Mouse (Mus musculus) lung, embryonic 14.5 days (tissue): ENCODE measurements at regions not wholly inside any gene's neighbourhood (a gene's known extent, or its start where the extent isn't known, plus 50 kb on each side); places are given as distances from the start of the nearest gene placed in this dataset.

Source experiments
- ATAC-seq: fragments of 200-750 bp; cut with Nextera tagmentation; 2 replicates; pipeline ENCODE4 v1.8.0; 2017; ENCODE audit warnings: mild to moderate bottlenecking, moderate TSS enrichment, moderate library complexity; ENCODE audit not compliant: insufficient read depth
- DNase-seq: peaks from one replicate; pipeline ENCODE4 v3.0.0-alpha.2; 2015
- H3K27ac ChIP-seq: fragments of 300-500 bp; sonication (generic); 2 replicates; pipeline ENCODE4 v1.5.1; 2014; ENCODE audit warnings: low read depth, mild to moderate bottlenecking, moderate library complexity
- H3K27me3 ChIP-seq: fragments of 300-500 bp; sonication (generic); 2 replicates; pipeline ENCODE4 v1.6.1; 2014; ENCODE audit warnings: low read length, control low read depth; ENCODE audit not compliant: insufficient read depth
- H3K36me3 ChIP-seq: fragments of 300-500 bp; sonication (generic); 2 replicates; pipeline ENCODE4 v1.6.1; 2014; ENCODE audit warnings: control low read depth; ENCODE audit not compliant: insufficient read depth
- H3K4me1 ChIP-seq: fragments of 300-500 bp; sonication (generic); 2 replicates; pipeline ENCODE4 v1.6.1; 2014; ENCODE audit warnings: antibody characterized with exemption, control low read depth; ENCODE audit not compliant: insufficient read depth
- H3K4me2 ChIP-seq: fragments of 300-500 bp; sonication (generic); 2 replicates; pipeline ENCODE4 v1.6.1; 2014; ENCODE audit warnings: mild to moderate bottlenecking
- H3K4me3 ChIP-seq: fragments of 300-500 bp; sonication (generic); 2 replicates; pipeline ENCODE4 v1.5.1; 2014; ENCODE audit warnings: low read depth, low read length
- H3K9ac ChIP-seq: fragments of 300-500 bp; sonication (generic); 2 replicates; pipeline ENCODE4 v1.6.1; 2014
- H3K9me3 ChIP-seq: fragments of 300-500 bp; sonication (generic); 2 replicates; pipeline ENCODE4 v1.6.1; 2016; ENCODE audit warnings: low read depth, low read length, control low read depth
- CTCF ChIP-seq: IDR thresholded peaks from 2 replicates; pipeline ENCODE4 v1.5.1; 2016; ENCODE audit warnings: antibody characterized with exemption, low read depth
- WGBS: fragments of 180-500 bp; shearing (Covaris S2); extraction: QIAGEN DNeasy Blood & Tissue Kit; methylation state at CpG from one replicate; pipeline ENCODE4 v1.1.7; 2014; 5-methylcytosine and 5-hydroxymethylcytosine counted together

GRCm38 (mm10) chr4:89368850-89369524 is 58.1 kb upstream of the Cdkn2b start:
- H3K9me3 ChIP-seq, result no peaks in the 10 kb centered on the region
- no peak overlapping the region for H3K4me2 ChIP-seq
- no peak for ATAC-seq
- DNase-seq, result no peak
- no peaks in the 10 kb centered on the region for H3K27me3 ChIP-seq
- no peak for TF ChIP-seq CTCF
- H3K4me1 ChIP-seq, result no peaks in the 10 kb centered on the region
- H3K36me3 ChIP-seq, result no peaks in the 10 kb centered on the region
- no peak overlapping the region for H3K27ac ChIP-seq
- WGBS, result 77% methylated on average over 12 of the region's 12 CpGs
- H3K4me3 ChIP-seq, result no peak overlapping the region
- no peak overlapping the region for H3K9ac ChIP-seq

- Histone ChIP-seq H3K27me3 (no peaks in the 10 kb centered on the region), H3K9me3 (no peaks in the 10 kb centered on the region), H3K27ac (no peak overlapping the region), H3K4me1 (no peaks in the 10 kb centered on the region), H3K9ac (no peak overlapping the region), H3K4me2 (no peak overlapping the region), H3K36me3 (no peaks in the 10 kb centered on the region), H3K4me3 (no peak overlapping the region)
- no peak for TF ChIP-seq CTCF
- no peak for DNase-seq
- ATAC-seq, result peak; percentile 44; the same call in 1 of the 2 replicates
- 36% methylated on average over 10 of the region's 10 CpGs for WGBS
Measured at GRCm38 (mm10) chr4:89366581-89367141, 55.8 kb upstream of the Cdkn2b start.

GRCm38 (mm10) chr4:89365875-89366274 is 55.0 kb upstream of the Cdkn2b start:
- WGBS, result 47% methylated on average over 5 of the region's 5 CpGs
- Histone ChIP-seq H3K9me3 (no peaks in the 10 kb centered on the region), H3K36me3 (no peaks in the 10 kb centered on the region)

GRCm38 (mm10) chr4:89363150-89363683 is 52.4 kb upstream of the Cdkn2b start:
- DNase-seq (no peak), ATAC-seq (no peak)
- Histone ChIP-seq H3K9ac (no peak overlapping the region), H3K36me3 (no peaks in the 10 kb centered on the region), H3K27ac (no peak overlapping the region), H3K4me1 (no peaks in the 10 kb centered on the region), H3K9me3 (no peaks in the 10 kb centered on the region), H3K27me3 (no peaks in the 10 kb centered on the region), H3K4me2 (no peak overlapping the region), H3K4me3 (no peak overlapping the region)
- TF ChIP-seq CTCF, result no peak
- WGBS, result 47% methylated on average over 2 of the region's 2 CpGs

More at GRCm38 (mm10) chr4:89365875-89366274, 55.0 kb upstream of the Cdkn2b start:
- no peak for DNase-seq
- no peak overlapping the region for H3K4me2 ChIP-seq
- no peak for TF ChIP-seq CTCF
- no peak overlapping the region for H3K9ac ChIP-seq
- H3K27ac ChIP-seq, result no peak overlapping the region
- no peaks in the 10 kb centered on the region for H3K27me3 ChIP-seq
- H3K4me1 ChIP-seq, result no peaks in the 10 kb centered on the region
- H3K4me3 ChIP-seq, result no peak overlapping the region
- no peak for ATAC-seq

GRCm38 (mm10) chr4:89362650-89363049 is 51.8 kb upstream of the Cdkn2b start:
- H3K4me3 ChIP-seq, result no peak overlapping the region
- DNase-seq, result no peak
- H3K27ac ChIP-seq, result no peak overlapping the region
- no peaks in the 10 kb centered on the region for H3K4me1 ChIP-seq
- no peak for ATAC-seq
- no peak overlapping the region for H3K4me2 ChIP-seq
- H3K36me3 ChIP-seq, result no peaks in the 10 kb centered on the region
- 36% methylated on average over 3 of the region's 3 CpGs for WGBS
- H3K9me3 ChIP-seq, result no peaks in the 10 kb centered on the region
- no peak for TF ChIP-seq CTCF
- H3K9ac ChIP-seq, result no peak overlapping the region
- no peaks in the 10 kb centered on the region for H3K27me3 ChIP-seq

- Histone ChIP-seq H3K9me3 (no peaks in the 10 kb centered on the region), H3K4me1 (no peaks in the 10 kb centered on the region), H3K4me2 (no peak overlapping the region), H3K9ac (no peak overlapping the region), H3K36me3 (no peaks in the 10 kb centered on the region), H3K27ac (no peak overlapping the region), H3K27me3 (no peaks in the 10 kb centered on the region), H3K4me3 (no peak overlapping the region)
- 82% methylated on average over 7 of the region's 7 CpGs for WGBS
- TF ChIP-seq CTCF, result no peak
- ATAC-seq, result no peak
- DNase-seq, result no peak
Measured at GRCm38 (mm10) chr4:89361316-89361715, 50.5 kb upstream of the Cdkn2b start.
